Mouse (Mus musculus) layer of hippocampus, postnatal 36 days (tissue): ENCODE data around the gene Nol8. TPM values are rescaled to one million over a fixed set of nuclear protein-coding genes. Genes with fewer than 3 reads are reported as not detected.

ENCODE experiments used
- DNase-seq, 2 experiments: peaks; one replicate each; pipeline ENCODE4 v3.0.0; 2022
- total RNA-seq, 2 experiments: library from RNA; stranded (reverse); gene quantifications; 2 replicates each; pipeline ENCODE4 v1.2.3; 2021

The Nol8 gene
- total RNA-seq, 2 experiments from 2014 or later = 26.5 to 28.4 TPM

DNA sequence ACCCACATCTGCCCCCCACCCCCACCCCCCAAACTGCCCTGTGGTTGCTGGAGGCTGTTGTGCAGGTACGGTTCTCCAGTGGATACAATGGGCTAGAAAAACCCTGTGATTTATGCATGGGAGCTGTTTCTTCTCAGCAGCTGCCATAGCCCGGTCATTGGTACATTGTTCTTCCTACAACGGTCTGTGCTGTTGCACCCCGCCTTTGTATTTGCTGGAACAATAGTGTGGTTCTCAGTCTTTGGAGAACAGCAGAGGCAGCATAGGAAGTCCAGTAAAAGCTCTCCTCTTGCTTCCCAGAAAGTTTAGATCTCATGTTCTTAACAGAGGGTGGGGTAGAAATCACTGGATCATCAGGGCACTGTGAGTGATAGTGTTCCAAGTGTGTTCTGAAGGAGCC is 31.4 kb downstream of the Nol8 start:
- no peak for DNase-seq

DNA sequence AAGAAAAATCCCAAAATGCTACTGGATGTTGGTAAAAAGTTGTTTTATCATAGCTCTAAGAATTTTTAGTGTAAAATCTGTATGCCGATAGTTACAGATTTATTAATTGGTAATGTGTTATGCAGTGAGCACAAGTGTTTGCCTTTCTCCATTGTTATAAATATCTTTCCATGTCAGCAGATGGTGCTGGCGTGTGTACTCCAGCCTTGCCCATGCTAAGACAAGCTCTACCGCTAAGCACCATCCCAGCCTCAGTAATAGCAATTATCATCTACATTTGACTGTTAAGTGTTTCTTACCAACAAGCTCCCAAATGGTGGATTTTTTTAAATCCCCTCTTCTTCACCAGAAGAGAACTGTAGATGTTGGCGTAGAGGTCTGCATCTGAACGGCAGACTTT is 38.2 kb downstream of the Nol8 start:
- peak in 1 of 2 experiments; percentile 12 for DNase-seq

GRCm38 (mm10) chr13:49703216-49703779 is 50.4 kb downstream of the Nol8 start:
- no peak for DNase-seq

GRCm38 (mm10) chr13:49706032-49706690 is 53.3 kb downstream of the Nol8 start:
- DNase-seq = no peak

DNA sequence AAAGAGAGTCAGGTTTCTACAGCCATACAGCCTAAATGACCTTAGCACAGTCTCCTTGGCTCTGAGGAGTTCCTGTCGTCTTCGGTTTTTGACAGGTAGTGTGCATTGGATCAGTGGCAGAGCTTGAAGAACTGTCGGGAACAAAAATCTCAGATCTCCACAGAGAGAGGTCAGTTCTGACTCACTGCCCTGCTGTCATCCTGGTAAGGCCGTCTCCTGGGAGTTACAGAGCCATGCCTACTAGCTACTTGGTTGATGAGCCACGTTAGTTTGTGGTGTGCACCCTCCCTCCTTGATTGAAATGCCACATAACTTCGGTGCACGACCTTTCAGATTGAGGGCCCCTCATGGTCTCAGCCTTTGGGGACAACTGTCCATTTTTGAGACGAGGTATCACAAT is 55.4 kb downstream of the Nol8 start:
- DNase-seq = no peak

DNA sequence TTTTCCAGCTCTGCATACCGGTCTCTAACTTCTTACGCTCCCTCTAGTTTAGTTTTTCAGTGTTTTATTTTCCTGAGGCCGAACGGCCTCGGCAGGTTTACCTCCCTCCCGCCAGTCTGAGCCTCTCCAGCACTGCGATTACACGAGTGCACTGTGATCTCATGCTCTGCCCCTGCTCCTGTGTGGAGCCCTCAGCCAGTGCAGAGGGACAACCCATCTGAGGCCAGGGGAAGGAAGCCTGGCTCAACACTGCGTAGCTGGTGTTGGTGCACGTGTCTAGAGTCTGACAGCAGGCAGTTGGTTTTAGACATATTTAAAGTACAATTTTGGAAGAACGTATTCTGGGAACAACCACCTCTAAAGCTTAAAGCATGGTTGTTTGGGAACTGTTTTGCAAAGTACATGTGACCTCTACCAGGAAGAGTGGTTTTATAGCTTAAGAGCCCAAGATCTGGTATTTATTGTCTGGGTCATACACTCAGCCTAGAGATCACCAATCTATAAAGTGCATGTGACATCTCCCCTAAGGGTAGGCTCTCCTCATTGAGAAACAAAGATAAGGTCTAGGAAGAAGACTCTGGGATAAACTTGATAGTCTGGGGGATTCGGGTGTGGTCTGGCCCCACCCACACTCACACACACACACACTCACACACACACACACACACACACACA is 59.3 kb downstream of the Nol8 start:
- no peak for DNase-seq

DNA sequence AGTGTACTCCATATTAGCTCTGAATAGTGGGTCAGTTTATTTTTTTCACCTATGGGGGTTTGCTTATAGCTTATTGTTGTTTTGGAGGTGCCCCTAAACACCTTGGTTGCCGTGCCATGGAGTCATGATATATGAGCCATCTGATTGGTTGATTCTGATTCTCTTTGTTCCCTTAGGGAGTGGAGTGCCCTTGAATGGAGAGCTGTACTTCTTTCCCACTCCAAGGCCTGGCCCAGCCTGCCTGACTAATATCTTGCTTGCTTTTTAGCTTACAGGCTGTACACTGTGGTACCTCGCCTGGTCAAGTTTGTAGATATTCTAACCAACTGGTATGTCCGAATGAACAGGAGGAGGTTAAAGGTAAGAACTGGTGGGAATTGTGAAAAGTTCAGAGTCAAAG is 66.4 kb downstream of the Nol8 start:
- DNase-seq = no peak

Other genes starting within 250 kb of the Nol8 start
- 10 to 100 TPM; 34.5 to 37.9 TPM for gene Ippk, start 231.8 kb upstream of the Nol8 start, total RNA-seq
- gene Tes3-ps, start 159.8 kb upstream of the Nol8 start, total RNA-seq = 1 to 10 TPM; 1.6 TPM
- gene Ecm2, start 148.3 kb upstream of the Nol8 start, total RNA-seq = 1 to 10 TPM; 6.5 to 7.4 TPM
- gene Aspn, start 108.6 kb upstream of the Nol8 start, total RNA-seq = 1 to 10 TPM; 1.2 to 1.7 TPM
- gene Omd, start 70.6 kb upstream of the Nol8 start, total RNA-seq = 1 to 10 TPM in 1 of 2 experiments, under 1 TPM in 1; 0.30 to 1.1 TPM
- 1 to 10 TPM; 3.7 to 5.4 TPM for gene Ogn, start 45.0 kb upstream of the Nol8 start, total RNA-seq
- 1 to 10 TPM; 1.8 to 2.0 TPM for gene Cenpp, start 293 bp upstream of the Nol8 start, total RNA-seq
- 10 to 100 TPM; 67.3 to 75.3 TPM for gene Iars, start 29.0 kb downstream of the Nol8 start, total RNA-seq
- not detected for gene Gm30302, start 145.9 kb downstream of the Nol8 start, total RNA-seq